Mouse (Mus musculus): ENCODE measurements at regions not wholly inside any gene's neighbourhood (a gene's known extent, or its start where the extent isn't known, plus 50 kb on each side); places are given as distances from the start of the nearest gene placed in this dataset.

- TF ChIP-seq GATA1 (IDR thresholded peaks at IDR 0.05; ENCODE audit: low read length) (no peak), TAL1 (IDR thresholded peaks at IDR 0.05; ENCODE audit: low read length) (no peak)
These were observed 78.9 kb downstream of the 1700001O22Rik start for GRCm38 (mm10) chr2:30724521-30724920.
